Mouse (Mus musculus) testis, adult 2 months (tissue): ENCODE measurements around the gene Stk11ip. TPM values are rescaled to one million over a fixed set of nuclear protein-coding genes. Genes with fewer than 3 reads are reported as not detected.
A peak's percentile ranks its signal among the peaks of the same experiment; 100 is the strongest.

Experiments used
- H3K27ac ChIP-seq: fragments of 200-500 bp; 2 replicates; pipeline ENCODE4 v1.5.1; 2012; ENCODE audit warnings: low read depth, low read length; ENCODE audit not compliant: control insufficient read depth, insufficient read depth
- H3K27me3 ChIP-seq: fragments of 200-500 bp; 2 replicates; pipeline ENCODE4 v1.6.1; 2012; ENCODE audit warnings: mild to moderate bottlenecking, low read length, moderate library complexity; ENCODE audit not compliant: control insufficient read depth, insufficient read depth
- H3K36me3 ChIP-seq: fragments of 200-500 bp; 2 replicates; pipeline ENCODE4 v1.6.1; 2012; ENCODE audit warnings: mild to moderate bottlenecking, low read length; ENCODE audit not compliant: control insufficient read depth, insufficient read depth
- H3K4me1 ChIP-seq: fragments of 200-500 bp; 2 replicates; pipeline ENCODE4 v1.6.1; 2012; ENCODE audit warnings: low read length; ENCODE audit not compliant: control insufficient read depth, insufficient read depth
- H3K4me3 ChIP-seq: fragments of 200-500 bp; 2 replicates; pipeline ENCODE4 v1.5.1; 2012; ENCODE audit warnings: low read depth, mild to moderate bottlenecking, low read length, moderate library complexity, mixed read lengths; ENCODE audit not compliant: control insufficient read depth
- CTCF ChIP-seq: fragments of 200-500 bp; IDR thresholded peaks from 2 replicates; pipeline ENCODE4 v1.5.1; 2012; ENCODE audit warnings: low read depth, mild to moderate bottlenecking, inconsistent platforms, low read length, moderate library complexity; ENCODE audit not compliant: control insufficient read depth, insufficient read depth, insufficient replicate concordance
- POLR2A ChIP-seq: fragments of 200-500 bp; IDR thresholded peaks from 2 replicates; pipeline ENCODE4 v1.6.1; 2012; ENCODE audit warnings: low read depth, mild to moderate bottlenecking, inconsistent platforms, low read length, moderate library complexity; ENCODE audit not compliant: control insufficient read depth
- polyA plus RNA-seq: library from polyadenylated mRNA; depleted of rRNA; stranded (reverse); fragments of >200 nt; gene quantifications from 2 replicates; pipeline ENCODE4 v1.2.3, GENCODE M21; 2012

The Stk11ip gene
- polyA plus RNA-seq, 1 experiment, result 24.2 TPM

DNA sequence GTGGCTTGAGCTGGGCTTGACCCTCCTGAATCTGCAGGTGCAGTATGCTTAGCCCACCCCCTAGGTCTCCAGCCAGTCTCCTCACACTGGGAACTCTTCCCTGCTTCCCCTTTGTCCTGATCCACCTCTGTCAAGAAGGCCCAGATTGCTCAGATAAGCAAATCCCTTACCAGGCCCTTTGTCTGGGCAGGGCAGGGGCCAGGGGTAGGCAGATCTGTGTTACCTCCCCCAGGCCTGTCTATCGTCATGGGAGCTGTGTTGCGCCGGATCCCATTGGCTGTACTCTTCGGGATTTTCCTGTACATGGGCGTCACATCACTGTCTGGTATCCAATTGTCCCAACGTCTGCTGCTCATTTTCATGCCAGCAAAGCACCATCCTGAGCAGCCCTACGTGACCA, 35.7 kb downstream of the Stk11ip start:
- Histone ChIP-seq H3K4me3 (no peak overlapping the region), H3K27ac (no peak overlapping the region), H3K36me3 (no peaks in the 10 kb centered on the region), H3K4me1 (peaks cover 18% of the 10 kb centered on the region), H3K27me3 (no peaks in the 10 kb centered on the region)
- TF ChIP-seq CTCF (no peak), POLR2A (no peak)

DNA sequence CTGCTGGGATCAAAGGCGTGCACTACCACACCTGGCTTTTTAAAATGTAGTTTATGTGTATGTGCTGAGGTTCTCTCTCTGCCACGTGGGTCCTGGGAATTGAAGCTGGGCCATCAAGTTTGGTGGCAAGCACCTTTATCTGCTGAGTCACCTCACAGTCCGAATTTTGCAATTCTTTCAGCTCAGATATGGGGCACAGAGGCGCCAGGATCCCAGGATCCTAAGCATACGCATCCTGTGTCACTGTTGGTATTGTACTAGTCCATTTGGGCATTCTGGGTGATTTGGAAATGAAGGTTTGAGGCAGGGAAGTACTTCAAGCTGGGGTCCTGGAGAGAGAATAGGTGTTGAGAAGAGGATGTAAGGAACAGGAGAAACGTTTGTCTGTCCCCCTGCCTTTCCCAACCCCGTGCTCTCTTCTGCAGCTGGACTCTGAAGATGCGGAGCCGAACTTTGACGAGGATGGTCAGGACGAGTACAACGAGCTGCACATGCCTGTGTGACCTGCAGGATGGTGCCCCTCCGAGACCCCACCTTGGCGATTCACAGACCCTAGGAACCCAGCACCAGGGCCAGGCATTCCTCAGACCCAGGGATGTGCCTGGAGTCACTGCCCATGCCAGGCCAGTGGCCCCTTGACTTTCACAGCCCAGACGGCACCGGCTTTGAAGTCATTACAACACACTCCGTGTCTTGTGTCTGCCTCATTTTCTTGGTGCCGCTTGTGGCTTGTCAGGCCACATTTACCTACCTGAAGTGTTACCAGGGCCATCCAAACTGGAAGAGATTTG, 37.3 kb downstream of the Stk11ip start:
- TF ChIP-seq POLR2A, result no peak
- TF ChIP-seq CTCF, result no peak
- no peaks in the 10 kb centered on the region for H3K27me3 ChIP-seq
- peaks cover 18% of the 10 kb centered on the region for H3K4me1 ChIP-seq
- H3K27ac ChIP-seq, result no peak overlapping the region; the same call in 1 of the 2 replicates
- no peak overlapping the region for H3K4me3 ChIP-seq
- no peaks in the 10 kb centered on the region for H3K36me3 ChIP-seq

DNA sequence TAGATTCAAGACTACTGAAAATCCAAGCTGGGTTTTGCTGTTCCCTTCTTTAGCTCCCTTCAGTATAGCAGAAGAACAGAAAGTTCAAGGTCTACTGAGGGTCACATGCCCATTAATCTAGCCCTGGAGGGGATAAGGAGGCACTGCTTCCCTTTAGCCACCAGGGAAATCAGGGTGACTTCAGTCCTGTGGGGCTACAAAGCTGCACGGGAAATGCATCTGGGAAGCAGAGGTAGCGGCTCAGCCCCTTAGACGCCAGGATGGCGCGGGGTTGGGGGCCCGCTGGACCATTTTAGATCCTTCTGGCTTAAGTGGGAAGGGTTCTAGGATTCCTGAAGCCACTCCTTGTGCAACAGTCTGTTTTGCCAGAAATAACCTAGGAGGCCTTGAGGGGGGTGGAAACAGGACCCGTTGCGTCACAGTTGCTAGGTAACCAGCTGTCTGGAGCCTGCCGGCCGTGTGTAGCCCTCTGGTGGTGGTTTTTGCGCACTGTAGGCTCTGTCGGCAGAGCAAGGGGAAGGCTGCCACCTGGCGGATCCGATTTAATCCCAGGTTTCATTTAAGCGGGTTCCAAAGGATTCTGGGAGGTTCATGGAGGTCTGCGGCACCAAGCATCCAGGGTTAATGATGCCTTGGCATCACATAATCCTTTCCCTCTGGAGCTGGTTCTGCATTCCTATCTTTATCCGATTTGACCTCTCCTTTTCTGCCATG, 38.0 kb downstream of the Stk11ip start:
- Histone ChIP-seq H3K27me3 (no peaks in the 10 kb centered on the region), H3K4me1 (peaks cover 18% of the 10 kb centered on the region), H3K27ac (peak overlapping the region; percentile 29; the same call in 1 of the 2 replicates), H3K4me3 (peak overlapping the region; percentile 2), H3K36me3 (no peaks in the 10 kb centered on the region)
- TF ChIP-seq CTCF (peak; percentile 93), POLR2A (no peak)

DNA sequence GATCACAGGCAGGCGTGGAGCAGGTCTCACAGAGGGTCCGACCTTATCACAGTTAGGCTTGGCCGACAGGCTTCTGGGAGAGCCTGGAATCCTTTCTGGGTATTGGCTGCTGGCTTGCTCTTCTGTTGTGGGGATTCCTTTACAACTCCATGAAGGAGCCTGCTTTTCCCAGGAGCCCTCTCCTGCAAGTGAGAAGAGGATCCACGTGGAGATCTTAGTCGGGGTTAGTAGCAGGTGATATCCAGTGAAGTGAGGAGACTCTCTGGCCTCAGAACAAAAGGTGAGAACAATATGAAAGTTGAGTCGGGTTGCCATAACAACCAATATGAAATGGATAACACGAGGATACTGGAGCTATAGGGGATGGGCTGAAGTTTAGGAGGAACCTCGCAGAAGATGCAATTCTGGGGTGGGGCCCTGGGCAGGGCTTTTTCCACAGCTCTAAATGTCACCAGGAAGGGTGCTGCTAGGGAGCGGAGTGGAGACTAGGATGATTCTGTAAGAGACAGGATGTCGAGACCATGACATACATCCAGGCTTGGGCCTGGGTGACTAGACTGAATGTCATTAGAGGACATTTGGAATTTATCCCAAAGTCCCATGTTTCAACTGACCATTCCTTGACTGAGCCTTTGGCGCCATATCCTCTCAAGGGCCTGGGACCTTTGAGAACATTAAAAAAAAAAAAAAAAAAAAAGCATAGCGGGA, 39.0 kb downstream of the Stk11ip start:
- H3K36me3 ChIP-seq, result no peaks in the 10 kb centered on the region
- H3K27me3 ChIP-seq, result no peaks in the 10 kb centered on the region
- TF ChIP-seq POLR2A, result no peak
- TF ChIP-seq CTCF, result no peak
- H3K4me3 ChIP-seq, result no peak overlapping the region; the same call in 1 of the 2 replicates
- H3K27ac ChIP-seq, result no peak overlapping the region
- peaks cover 18% of the 10 kb centered on the region for H3K4me1 ChIP-seq

DNA sequence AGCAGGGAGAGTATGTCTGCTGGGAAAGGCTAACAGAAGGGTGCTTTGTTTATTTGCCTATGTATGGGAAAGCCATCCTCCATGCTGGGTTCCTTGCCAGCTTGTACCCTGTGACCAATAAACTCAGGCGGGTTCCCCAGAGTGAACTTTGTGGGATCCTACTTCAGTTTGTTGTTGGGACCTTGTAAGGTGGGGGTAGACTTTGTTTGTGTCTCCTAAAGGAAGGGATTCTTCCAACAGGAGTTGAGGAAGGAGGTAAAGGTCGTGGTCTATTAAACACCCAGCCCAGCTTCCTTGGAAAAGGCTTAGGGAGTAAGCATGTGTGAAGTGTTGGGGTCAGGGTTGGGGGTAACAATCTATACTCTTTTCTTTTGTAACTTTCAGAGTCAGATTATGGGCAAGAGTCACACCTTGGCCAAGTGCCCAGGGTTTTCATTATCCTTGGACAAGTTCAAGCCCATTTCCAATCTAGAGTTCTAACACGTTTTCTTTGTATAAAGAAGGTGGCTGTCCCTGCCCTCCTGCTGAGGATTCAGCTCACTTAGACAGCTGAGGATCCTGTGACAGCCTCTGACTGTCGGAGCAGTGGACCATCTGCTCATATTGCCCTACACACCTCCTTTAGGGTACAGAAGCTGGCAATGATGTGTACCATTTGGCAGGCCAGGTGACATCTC, 40.0 kb downstream of the Stk11ip start:
- no peaks in the 10 kb centered on the region for H3K27me3 ChIP-seq
- H3K4me3 ChIP-seq, result no peak overlapping the region
- H3K27ac ChIP-seq, result peak overlapping the region; percentile 60; the same call in 1 of the 2 replicates
- no peaks in the 10 kb centered on the region for H3K36me3 ChIP-seq
- H3K4me1 ChIP-seq, result peaks cover 18% of the 10 kb centered on the region
- no peak for TF ChIP-seq POLR2A
- no peak for TF ChIP-seq CTCF

DNA sequence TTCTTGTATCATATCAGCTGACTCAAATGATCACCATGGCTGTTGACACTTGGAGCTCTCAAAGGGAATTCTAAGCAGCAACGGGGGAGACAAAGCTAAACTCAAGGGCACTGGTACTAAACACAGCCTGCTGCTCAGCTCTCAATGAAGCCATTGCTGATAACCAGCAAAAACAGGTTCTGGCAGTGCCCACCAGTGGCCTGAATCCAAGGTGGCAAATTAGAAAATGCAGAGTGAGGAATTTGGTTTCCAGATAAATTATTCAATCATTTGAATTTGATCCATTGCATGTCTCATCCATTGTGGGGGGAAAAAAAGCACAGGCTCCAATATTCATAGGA, 40.5 kb downstream of the Stk11ip start:
- no peak overlapping the region for H3K4me3 ChIP-seq
- no peaks in the 10 kb centered on the region for H3K27me3 ChIP-seq
- peaks cover 18% of the 10 kb centered on the region for H3K4me1 ChIP-seq
- no peak for TF ChIP-seq CTCF
- TF ChIP-seq POLR2A, result no peak
- H3K27ac ChIP-seq, result peak overlapping the region; percentile 60; the same call in 1 of the 2 replicates
- H3K36me3 ChIP-seq, result no peaks in the 10 kb centered on the region
